Mouse (Mus musculus) frontal cortex, adult 2 months (tissue): ENCODE measurements around the gene Pom121l2. TPM values are rescaled to one million over a fixed set of nuclear protein-coding genes. Genes with fewer than 3 reads are reported as not detected.

ENCODE experiments used
- DNase-seq, 2 experiments: peaks; one replicate each; pipeline ENCODE4 v3.0.0; 2022; ENCODE audit warnings: low spot score in 1 of 2; ENCODE audit errors: extremely low spot score in 1 of 2
- polyA plus RNA-seq: library from polyadenylated mRNA; depleted of rRNA; stranded (reverse); fragments of >200 nt; gene quantifications from 2 replicates; pipeline ENCODE4 v1.2.3, GENCODE M21; 2012

The Pom121l2 gene
- polyA plus RNA-seq, 1 experiment: not detected

DNA sequence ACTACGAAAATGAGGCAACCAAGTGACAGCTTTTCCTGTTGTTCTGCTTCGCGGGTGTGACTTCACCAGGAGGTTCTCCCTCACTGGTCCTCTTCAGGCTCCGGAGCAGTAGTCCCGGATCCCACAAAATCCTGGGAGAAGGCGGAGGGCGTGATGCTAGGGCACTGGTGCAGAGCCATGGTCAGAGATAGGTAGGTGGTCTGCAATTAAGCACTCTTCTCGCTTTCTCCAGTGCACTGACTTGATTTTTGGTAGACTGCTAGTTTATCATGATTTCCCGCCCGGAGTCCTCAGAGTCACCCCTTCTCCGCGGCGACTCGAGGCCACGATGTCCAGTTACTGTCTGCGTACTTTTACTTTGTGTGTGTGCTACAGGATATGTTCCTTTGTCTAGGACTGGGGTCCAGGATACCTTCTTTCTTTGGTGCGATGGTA is 33.4 kb downstream of the Pom121l2 start:
- DNase-seq: no peak

DNA sequence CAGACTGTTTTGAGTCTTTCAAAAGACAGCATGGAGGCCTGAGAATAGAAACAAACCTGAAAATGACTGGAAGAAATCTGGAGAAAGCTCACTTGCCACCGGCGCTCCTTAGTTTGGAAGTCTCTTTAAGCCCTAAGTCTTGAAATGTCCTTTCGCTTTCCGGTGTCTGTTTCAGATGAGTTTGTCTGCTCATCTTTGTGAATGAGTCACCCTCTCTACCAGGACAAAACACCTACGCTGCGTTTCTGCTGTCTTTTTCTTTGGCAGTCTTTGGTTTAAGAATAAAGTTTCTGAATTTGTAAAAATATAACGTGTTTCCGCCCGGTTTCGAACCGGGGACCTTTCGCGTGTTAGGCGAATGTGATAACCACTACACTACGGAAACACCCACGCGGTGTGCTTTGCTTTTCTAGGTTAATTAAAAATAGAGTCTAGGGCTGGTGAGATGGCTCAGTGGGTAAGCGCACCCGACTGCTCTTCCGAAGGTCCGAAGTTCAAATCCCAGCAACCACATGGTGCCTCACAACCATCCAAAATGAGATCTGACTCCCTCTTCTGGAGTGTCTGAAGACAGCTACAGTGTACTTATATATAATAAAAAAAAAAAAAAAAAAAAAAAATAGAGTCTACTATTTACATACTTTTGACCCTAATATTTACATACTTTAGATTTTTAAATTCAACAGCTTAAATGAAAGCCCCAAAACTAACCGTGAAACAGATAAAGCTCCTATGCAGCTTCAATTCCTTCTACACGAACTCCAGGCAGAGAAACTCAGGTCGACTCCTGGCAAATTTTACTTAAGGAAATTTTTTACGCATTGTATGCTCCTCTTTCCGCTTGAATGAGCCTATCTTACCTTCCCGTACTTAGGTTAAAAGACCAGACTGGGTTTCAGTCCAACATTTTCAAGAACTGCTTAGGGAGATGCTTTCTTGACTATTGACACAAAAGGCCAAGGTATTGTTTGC is 34.8 kb downstream of the Pom121l2 start:
- DNase-seq: peak in 1 of 2 experiments; percentile 85

DNA sequence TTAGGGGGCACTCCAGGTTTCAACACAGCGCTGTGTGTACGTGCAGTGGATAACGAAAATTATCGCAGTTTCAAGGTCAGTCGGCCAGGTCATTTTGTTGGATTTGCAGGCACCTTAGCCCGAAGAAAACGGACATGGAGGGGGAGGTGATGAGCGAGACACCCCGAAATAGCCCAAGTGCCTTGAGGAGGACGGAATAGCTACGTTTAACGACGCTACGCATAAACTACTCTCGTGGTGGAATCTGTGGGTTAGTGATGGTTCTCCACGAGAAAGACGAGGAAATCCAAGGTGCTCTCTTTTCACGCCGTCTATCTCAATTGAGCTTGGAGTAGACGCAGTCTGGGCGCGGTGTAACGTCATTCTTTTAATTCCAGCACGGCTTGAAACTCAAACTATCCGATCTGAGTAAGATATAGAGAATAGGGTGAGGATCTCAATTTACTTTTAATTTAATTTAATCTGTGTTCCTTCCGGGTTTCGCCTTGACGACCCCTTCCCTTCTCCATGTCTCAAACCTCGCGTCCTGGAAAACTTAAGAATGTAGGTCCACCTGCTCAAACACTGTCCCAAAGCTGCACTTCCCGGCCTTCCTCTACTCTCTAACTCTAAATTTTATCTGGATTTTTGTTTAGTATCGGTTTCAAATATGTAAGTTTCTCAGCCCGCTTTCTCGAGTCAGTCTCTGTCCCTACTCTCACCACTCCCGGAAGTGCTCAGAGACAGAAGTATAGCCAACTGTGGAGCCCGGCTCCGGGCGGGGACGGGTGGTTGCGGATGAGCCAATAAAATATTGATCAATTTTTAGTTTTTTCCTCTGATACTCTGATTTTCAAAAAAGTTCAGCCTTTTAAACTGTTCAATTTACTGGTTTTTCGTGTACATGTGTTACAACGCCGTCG is 39.2 kb downstream of the Pom121l2 start:
- DNase-seq: no peak

DNA sequence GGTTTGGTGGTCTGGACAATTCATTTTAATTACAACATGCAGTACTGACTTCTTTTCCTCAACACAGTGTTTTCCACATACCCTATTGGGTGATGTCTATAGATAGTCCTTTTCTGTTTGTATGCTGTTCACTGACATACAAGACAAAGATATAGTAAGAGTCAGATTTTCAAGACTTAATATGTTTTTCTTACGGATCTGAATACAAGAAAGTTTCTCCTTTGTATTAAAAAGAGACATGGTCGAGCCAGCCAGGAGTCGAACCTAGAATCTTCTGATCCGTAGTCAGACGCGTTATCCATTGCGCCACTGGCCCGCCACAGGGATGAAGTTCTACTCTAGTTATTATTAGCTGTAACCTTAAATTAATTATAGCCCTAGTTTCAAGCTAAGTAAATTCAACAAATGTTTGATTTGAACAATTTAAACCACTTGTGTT is 39.9 kb downstream of the Pom121l2 start:
- peak in 1 of 2 experiments; percentile 81 for DNase-seq

DNA sequence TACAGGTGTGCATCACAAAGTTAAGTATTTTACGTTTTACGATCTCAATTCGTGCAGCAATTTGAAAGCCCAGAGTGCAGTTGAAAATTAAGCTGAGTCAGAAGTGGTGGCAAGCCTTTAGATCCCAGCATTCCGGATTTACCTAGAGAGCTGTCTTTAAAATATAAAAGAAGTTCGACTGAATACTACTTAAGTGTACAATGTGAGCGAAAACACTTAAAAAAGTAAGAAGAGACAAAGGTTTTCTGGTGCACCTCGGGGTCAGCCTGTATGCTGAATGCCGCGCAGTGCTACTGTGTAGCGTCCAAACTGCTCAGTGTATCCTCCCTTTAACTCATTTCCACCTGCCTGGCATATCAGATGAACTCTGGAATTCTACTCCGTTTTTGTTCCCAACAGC is 40.6 kb downstream of the Pom121l2 start:
- no peak for DNase-seq

DNA sequence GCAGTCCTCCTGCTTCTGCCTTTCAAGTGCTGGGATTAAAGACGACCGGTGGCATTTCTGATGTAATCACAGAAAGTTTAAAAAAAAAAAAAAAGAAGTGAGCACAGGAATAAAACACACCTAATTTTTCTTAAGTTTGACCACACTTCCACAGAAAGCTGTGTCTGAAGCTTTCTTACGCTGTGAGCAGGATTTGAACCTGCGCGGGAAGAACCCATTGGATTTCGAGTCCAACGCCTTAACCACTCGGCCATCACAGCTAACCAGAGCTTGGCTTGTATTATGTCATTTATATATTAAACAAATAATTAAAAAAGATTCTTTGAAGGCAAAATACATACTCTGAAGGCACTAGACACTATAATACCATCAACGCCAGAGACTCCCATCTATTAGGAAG is 41.2 kb downstream of the Pom121l2 start:
- DNase-seq: peak in 1 of 2 experiments; percentile 88

DNA sequence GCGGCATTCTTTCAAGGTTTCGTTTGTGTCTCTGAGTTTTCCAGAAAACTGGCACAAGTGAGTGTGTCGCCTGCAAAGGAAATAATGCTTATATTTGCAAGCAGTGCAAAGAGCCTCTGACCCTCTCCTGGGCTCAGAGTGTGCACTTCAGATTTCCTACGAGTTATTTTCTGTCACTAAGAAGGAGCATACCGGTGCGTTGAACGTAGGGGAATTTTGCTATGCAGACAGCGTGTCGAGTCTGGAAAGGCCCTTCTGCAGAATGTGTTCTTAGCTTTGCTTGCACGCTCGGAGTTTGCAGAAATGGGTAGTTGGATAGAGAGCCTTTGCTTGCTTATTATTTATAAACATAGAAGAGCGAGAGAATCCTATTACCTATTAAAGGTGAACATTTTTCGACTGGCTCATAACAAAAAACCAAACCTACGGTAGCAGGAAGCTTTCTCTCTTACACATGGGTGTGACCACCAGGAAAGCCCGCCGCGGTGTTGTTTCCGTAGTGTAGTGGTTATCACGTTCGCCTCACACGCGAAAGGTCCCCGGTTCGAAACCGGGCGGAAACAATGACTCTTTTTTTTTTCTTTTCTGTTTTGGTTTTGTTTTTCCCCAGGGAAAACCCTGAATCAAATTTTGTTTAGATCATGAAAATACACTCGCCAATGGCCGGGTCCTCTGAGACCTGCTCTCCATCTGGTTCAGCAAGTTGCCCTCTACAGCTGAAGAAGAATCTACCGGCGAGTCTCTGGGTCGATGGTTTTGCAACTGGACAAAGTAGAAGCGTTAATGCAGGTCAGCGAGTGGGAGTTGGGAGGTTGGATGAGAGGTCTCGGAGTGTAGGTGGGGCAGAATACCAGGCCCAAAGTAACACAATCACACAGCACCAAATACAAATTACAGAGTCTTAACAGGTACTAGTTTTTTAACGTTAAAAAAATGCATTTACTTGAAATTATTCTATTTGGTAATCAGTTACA is 45.4 kb downstream of the Pom121l2 start:
- DNase-seq: peak; percentile 49 to 96

DNA sequence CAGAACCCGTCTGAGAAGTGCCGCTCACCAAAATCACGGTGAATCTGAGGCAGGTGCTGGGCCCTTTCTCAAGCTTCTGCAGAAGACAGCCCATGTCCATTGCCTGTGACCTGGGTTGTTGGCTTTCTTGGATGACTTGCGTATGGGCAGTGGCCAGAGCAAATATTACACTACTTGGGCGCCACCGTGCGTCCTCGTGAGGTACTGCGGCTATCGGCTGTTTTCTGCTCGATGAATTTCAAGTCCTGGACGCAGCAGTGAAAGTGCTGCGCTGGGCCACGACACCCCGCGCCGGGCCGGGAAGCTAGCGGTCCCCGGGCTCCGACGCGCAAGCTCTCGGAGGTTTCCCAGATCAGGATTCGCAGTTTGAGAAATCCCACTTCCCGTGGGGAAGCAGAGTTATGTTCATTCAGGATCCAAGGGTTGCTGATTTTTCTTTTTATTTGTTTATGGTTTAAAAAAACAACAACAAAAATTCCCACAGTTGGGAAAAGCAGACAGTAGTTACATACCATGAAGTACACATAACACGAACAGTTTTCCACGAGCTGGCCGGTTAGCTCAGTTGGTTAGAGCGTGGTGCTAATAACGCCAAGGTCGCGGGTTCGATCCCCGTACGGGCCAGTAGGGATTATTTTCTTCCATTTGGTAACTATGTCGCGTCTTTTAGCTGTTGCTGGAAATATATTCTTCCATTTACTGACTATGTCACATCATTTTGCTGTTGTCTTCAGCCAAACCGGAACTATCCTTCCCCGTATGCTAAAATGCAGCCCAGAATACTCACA is 47.9 kb downstream of the Pom121l2 start:
- DNase-seq: peak; percentile 84 to 98

DNA sequence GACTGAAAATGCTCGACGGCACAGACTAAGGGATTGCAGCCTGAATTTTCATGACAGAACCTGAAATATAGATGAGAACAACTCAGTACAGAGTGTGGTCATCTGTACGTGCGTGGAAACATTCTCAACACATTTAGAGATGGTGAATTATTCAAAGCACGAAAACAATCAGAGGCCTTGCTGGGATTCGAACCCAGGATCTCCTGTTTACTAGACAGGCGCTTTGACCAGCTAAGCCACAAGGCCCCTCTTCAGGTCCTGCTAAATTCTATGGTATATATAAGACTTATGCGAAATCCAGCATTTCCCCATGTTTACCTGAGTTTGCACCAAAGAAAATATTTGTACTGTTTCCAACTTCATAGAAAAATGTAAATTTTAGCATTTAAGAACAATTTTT is 48.9 kb downstream of the Pom121l2 start:
- DNase-seq: no peak

DNA sequence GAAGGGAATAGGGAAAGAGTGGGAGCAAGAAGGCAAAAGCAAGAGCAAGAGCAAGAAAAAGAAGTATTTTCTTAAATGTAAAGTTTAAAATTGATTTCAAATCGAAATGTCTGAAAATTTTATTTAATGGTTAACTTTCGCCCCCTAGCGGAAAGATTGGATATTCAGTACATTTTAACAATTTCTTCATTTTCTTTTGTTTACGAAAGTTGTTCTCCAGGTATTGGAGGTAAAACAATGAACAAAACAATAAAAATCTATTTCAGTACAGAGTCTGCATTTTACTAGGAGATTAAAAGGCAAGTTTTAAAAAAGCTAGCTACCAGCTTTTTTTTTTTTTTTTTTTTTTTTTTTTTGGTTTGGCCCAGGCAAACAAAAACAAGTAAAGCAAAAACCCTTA is 49.5 kb downstream of the Pom121l2 start:
- peak in 1 of 2 experiments; percentile 67 for DNase-seq

DNA sequence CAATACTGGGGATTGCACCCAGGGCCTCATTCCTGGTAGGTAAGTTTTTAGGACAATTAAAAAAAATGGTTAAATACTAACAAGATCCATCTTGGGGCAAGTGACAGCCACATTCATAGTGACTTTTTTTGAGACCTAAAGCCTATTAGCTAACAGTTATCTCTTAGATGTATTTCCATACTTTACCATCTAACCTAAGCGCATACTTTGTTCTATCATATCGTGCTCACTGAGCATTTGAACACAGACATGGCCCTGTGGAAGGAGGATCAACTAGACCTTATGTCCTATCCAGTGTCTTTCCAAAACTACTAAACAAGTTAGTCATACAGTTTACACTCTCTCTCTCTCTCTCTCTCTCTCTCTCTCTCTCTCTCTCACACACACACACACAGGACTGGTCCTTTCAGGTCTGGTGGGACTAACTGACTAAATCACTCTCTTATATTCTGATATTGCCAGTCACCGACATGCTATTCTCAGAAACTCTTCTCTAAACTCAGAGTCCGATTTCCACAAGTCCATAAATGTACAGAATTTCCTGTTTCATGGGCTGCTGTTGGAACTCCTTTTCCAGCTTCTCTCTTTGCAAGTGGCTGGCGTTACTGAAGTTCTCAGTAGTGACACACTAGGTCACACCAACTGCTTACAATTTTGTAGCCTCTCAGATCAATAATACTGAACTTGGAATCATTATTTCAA is 52.9 kb downstream of the Pom121l2 start:
- DNase-seq: no peak

DNA sequence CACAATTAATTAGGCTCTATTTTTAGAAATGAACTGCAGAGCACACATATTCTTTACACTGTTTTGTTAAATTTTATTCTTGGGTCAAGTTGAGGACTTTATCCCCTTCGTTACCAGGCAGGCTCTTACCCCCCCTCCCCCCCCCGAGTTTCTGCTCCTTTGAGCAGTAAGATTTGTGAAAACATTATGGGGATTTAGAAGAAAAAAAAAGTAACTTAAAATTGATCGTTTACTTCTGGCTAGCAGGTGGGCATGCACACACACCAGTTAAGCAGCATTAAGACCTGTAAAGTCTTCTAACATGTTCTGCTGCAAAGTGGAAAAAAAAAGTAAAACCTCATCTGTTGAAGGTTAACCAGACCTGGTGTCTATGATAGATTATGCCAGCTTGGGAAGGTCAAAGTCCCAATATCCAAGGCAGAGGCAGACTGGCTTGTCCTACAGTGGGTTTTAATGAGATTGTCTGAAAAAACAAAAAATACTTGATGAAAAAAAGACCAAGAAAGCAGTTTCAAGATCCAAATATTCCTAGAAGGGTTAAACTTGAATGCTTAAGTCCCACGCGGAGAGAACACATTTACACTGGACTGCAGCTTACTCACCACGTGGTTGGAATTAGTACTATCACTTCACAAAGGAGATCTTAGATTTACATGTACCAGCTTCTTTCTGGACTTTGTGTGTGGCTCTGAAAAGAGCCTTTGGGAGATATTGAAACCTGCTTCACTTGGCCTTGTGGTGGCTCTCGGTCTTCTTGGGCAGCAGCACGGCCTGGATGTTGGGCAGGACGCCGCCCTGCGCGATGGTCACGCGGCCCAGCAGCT is 53.7 kb downstream of the Pom121l2 start:
- no peak for DNase-seq

DNA sequence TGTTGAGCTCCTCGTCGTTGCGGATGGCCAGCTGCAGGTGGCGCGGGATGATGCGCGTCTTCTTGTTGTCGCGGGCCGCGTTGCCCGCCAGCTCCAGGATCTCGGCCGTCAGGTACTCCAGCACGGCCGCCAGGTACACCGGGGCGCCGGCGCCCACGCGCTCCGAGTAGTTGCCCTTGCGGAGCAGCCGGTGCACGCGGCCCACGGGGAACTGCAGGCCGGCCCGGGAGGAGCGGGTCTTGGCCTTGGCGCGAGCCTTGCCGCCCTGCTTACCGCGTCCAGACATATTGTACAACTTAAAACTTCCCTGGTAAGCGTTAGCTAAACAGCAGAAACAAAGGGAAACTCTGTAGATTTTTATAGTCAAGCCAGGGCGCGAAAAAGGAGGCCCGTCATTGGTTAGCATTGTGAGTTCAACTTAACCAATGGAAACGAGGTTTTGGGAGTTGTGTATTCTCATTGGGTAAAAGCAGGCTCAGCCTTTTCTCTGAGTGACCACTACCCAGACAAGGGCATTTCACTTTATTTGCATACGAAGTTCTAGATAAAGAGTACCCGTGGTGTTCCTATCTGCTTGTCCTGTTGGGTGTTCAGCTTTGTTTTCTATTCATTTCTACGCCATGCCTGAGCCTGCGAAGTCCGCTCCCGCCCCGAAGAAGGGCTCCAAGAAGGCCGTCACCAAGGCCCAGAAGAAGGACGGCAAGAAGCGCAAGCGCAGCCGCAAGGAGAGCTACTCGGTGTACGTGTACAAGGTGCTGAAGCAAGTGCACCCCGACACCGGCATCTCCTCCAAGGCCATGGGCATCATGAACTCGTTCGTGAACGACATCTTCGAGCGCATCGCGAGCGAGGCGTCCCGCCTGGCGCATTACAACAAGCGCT is 54.5 kb downstream of the Pom121l2 start, which contains the start of the genes Hist1h2ah and Hist1h2bk:
Gene Hist1h2ah (minus strand): TSS at position 302 of the 882 bp plus-strand sequence.
Gene Hist1h2bk (plus strand): TSS at position 604 of the 882 bp plus-strand sequence.
- peak; percentile 91 to 96 for DNase-seq

DNA sequence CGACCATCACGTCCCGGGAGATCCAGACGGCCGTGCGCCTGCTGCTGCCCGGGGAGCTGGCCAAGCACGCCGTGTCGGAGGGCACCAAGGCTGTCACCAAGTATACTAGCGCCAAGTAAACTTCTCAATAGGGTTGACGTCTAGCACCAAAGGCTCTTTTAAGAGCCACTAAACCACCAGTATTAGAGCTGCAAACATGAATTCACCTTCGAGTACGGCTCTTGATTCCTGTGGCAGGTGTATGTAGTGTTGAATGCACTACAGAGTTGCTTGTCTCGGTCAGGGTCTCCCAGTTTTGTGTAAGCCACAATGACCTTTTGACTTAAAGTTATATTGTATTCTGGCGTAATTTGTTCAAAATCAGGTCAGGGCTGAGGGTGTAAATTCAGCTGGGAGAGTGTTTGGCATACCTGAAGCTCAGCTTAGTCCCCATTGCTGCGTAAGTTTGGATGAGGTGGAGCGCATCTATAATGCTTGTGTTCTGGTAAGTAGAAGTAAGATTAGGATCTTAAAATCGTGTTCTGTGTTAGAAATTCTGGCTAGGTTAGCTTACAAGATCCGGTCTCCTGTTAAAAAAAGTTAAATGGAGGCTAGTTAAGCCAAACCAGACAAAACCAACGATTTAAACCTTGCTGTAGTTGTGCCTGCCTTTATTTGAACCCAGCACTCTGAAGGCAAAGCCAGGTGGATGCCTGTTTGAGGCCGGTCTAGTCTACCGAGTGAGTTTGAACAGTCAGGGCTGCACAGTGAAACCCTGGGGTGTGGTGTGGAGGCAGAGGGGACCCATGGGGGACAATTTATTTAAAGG is 55.4 kb downstream of the Pom121l2 start:
- DNase-seq: no peak

DNA sequence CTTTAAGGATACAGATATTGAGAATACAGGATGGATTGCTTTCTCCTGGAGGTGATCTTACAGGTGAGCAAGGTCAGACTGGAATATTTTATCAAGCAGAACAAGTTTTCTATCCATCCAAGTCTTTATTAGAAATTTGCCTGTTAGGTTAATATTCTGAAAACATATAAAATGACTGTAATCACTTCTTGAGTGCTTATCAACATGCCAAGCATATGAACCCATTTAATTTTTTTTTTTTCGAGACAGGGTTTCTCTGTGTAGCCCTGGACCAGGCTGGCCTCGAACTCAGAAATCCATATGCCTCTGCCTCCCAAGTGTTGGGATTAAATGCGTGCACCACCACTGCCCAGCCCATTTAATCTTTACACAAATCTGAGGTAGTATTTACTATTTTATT is 56.0 kb downstream of the Pom121l2 start:
- no peak for DNase-seq

DNA sequence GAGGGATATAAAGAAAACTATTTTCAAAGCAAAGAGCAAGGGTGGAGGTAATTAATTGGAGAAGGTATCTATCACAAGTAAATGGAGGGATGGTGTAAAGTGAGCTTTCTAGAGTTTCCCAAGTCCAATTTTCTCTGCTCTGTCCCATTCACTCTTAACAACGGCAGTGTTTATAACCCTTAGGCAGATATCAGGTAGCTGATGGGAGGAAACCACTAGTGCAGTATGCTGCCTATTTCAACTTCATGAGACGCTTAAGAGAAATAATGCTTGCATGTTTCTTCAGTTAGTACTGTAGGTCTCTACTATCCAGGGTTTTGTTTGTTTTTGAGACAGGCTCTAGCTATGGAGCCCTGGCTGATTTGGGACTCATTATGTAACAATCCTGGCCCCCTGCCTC is 56.4 kb downstream of the Pom121l2 start:
- no peak for DNase-seq
